Mouse (Mus musculus) ovary, postnatal 10 days (tissue): Measurements from ENCODE around the gene Pard3b.

Experiments
- DNase-seq: peaks from one replicate; pipeline ENCODE4 v3.0.0; 2022; ENCODE audit warnings: low spot score

The Pard3b gene

GRCm38 (mm10) chr1:62466544-62466943 lies 827.9 kb downstream of the Pard3b start:
- DNase-seq = no peak

GRCm38 (mm10) chr1:62483059-62483458 lies 844.4 kb downstream of the Pard3b start:
- no peak for DNase-seq

GRCm38 (mm10) chr1:62488871-62489270 lies 850.2 kb downstream of the Pard3b start:
- DNase-seq = no peak

GRCm38 (mm10) chr1:62499146-62499545 lies 860.5 kb downstream of the Pard3b start:
- DNase-seq = no peak

GRCm38 (mm10) chr1:62510501-62510900 lies 871.9 kb downstream of the Pard3b start:
- no peak for DNase-seq

- DNase-seq = no peak
Measured at GRCm38 (mm10) chr1:62511681-62512080, 873.1 kb downstream of the Pard3b start.

- DNase-seq = no peak
Measured at GRCm38 (mm10) chr1:62518621-62519213, 880.1 kb downstream of the Pard3b start.

- no peak for DNase-seq
Measured at GRCm38 (mm10) chr1:62521368-62521767, 882.7 kb downstream of the Pard3b start.

- DNase-seq = no peak
Measured at GRCm38 (mm10) chr1:62522761-62523160, 884.1 kb downstream of the Pard3b start.

- no peak for DNase-seq
Measured at GRCm38 (mm10) chr1:62527788-62528187, 889.2 kb downstream of the Pard3b start.

- no peak for DNase-seq
Measured at GRCm38 (mm10) chr1:62529941-62530340, 891.3 kb downstream of the Pard3b start.

GRCm38 (mm10) chr1:62532426-62533126 lies 894.0 kb downstream of the Pard3b start:
- no peak for DNase-seq

GRCm38 (mm10) chr1:62548953-62549352 lies 910.3 kb downstream of the Pard3b start:
- no peak for DNase-seq

GRCm38 (mm10) chr1:62550546-62550945 lies 911.9 kb downstream of the Pard3b start:
- no peak for DNase-seq

- DNase-seq = no peak
Measured at GRCm38 (mm10) chr1:62551516-62551915, 912.9 kb downstream of the Pard3b start.

- DNase-seq = no peak
Measured at GRCm38 (mm10) chr1:62555838-62556237, 917.2 kb downstream of the Pard3b start.

GRCm38 (mm10) chr1:62562987-62563386 lies 924.4 kb downstream of the Pard3b start:
- no peak for DNase-seq

GRCm38 (mm10) chr1:62564245-62565119 lies 925.9 kb downstream of the Pard3b start:
- DNase-seq = no peak

GRCm38 (mm10) chr1:62565120-62565809 lies 926.6 kb downstream of the Pard3b start:
- DNase-seq = no peak

- no peak for DNase-seq
Measured at GRCm38 (mm10) chr1:62566596-62566995, 928.0 kb downstream of the Pard3b start.

GRCm38 (mm10) chr1:62576939-62577590 lies 938.4 kb downstream of the Pard3b start:
- no peak for DNase-seq
